Mouse (Mus musculus): Measurements from ENCODE around the gene Clca3a2.

DNA sequence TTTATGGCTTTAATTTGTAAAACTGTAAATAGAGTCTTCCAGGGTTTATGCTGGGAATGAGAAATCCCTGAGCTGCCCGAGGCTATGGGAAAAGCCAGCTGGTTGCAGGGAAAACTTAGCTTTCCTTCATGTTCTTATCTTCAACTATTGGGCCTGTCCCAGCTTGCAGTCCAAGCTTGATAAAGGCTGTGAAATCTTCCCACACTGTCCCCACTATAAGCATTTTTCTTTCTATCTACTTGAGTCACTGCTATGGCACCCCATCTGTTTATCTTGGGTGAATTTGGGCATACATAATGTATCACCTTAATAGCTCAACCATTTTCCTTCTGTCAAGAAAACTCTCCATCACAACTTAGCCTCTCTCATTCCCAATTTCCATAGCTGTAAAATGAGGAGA lies 1.3 kb upstream of the Clca3a2 start:
- no peak for TF ChIP-seq TAL1 (IDR thresholded peaks at IDR 0.05; ENCODE audit: low read length)
- no peak for TF ChIP-seq GATA1 (IDR thresholded peaks at IDR 0.05; ENCODE audit: low read length)
